Mouse (Mus musculus) bone marrow, adult 2 months (tissue): ENCODE data around the gene Ttn.

Experiments
- CTCF ChIP-seq: fragments of 200-500 bp; IDR thresholded peaks from 2 replicates; pipeline ENCODE4 v1.5.1; 2011; ENCODE audit warnings: low read length, control low read depth; ENCODE audit not compliant: control insufficient read depth, insufficient read depth
- POLR2A ChIP-seq: fragments of 200-500 bp; IDR thresholded peaks from 2 replicates; pipeline ENCODE4 v1.6.1; 2011; ENCODE audit warnings: low read depth, mild to moderate bottlenecking, control low read depth, low read length, borderline replicate concordance; ENCODE audit not compliant: control insufficient read depth

DNA sequence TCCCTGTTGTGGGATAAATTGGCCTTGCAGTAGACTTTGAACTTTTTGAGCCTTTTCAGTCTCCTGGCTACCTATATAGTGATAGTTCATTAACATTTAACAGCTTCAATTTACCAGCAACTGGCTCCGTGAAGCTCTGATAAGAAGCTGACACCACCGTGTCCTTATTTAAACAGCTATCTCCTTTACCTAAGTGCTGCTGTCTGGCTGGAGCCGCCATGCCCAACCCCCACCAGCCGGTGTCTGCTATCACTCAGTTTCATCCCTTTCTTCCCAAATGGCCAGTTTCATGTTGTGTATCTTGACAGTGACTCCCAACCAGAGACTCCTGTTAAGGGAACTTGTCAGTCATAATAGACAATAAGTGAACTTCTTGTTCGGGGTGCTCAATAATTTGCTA is 1.3 kb upstream of the Ttn start:
- no peak for TF ChIP-seq CTCF
- TF ChIP-seq POLR2A, result no peak
